ENCODE assay signal across 8 mouse cellular contexts in genomic region chr2:25273010-25273409, GRCm38 (mm10). TPM values are rescaled to one million over a fixed set of nuclear protein-coding genes. Genes with fewer than 3 reads are reported as not detected.
A peak's percentile ranks its signal among the peaks of the same experiment; 100 is the strongest.
DNase-seq lines count a peak whose midpoint lies in the region; ATAC-seq and TF ChIP-seq lines count a peak whose summit lies in the region.

No protein-coding gene starts in this region.

- peak overlapping the region; percentile 90 for H3K9ac ChIP-seq in heart, embryonic 12.5 days
- H3K9ac ChIP-seq in ES-E14 (ENCODE audit: insufficient read depth, low read depth, low read length, poor library complexity, severe bottlenecking): peak overlapping the region; percentile 83
- peak overlapping the region; percentile 81 for H3K9ac ChIP-seq in forebrain, postnatal 0 days
- peak overlapping the region; percentile 89 for H3K9ac ChIP-seq in liver, postnatal 0 days (replicated peaks)

- no peak for DNase-seq in heart, postnatal 14 days
- DNase-seq in ES-E14 (ENCODE audit: low read depth, low spot score): no peak
- DNase-seq in forebrain, postnatal 0 days: no peak
- DNase-seq in liver, postnatal 0 days: no peak
- no peak for DNase-seq in urinary bladder, postnatal 25 days (ENCODE audit: low spot score)
- DNase-seq in urinary bladder, postnatal 14 days (ENCODE audit: low spot score): no peak
- DNase-seq in cerebellum, adult 9-11 months: no peak

- 27% methylated on average over 16 of the region's 16 CpGs for WGBS in heart, embryonic 12.5 days
- WGBS in forebrain, postnatal 0 days: 43% methylated on average over 16 of the region's 16 CpGs
- WGBS in liver, postnatal 0 days (ENCODE audit: insufficient replicate concordance): 32% methylated on average over 16 of the region's 16 CpGs

- peaks cover 26% of the 10 kb centered on the region for H3K4me1 ChIP-seq in heart, embryonic 12.5 days (replicated peaks)
- peaks cover 0 to 2% of the 10 kb centered on the region in 2 experiments; a peak in 2 of 4 replicates for H3K4me1 ChIP-seq in ES-E14 (ENCODE audit: control insufficient read depth in 2 of 2, insufficient read depth in 2 of 2, low read length in 2 of 2, poor library complexity in 1 of 2)
- H3K4me1 ChIP-seq in forebrain, postnatal 0 days (ENCODE audit: insufficient read depth): peaks cover 19% of the 10 kb centered on the region
- H3K4me1 ChIP-seq in liver, postnatal 0 days (ENCODE audit: insufficient read depth): peaks cover 22% of the 10 kb centered on the region

- ATAC-seq in heart, embryonic 12.5 days (ENCODE audit: insufficient number of reproducible peaks, low FRiP score): no peak
- ATAC-seq in forebrain, postnatal 0 days: no peak
- ATAC-seq in liver, postnatal 0 days: no peak

- no peak for TF ChIP-seq EP300 in liver, postnatal 0 days (IDR thresholded peaks at IDR 0.05; ENCODE audit: low read depth)

- H3K27ac ChIP-seq in heart, embryonic 12.5 days (ENCODE audit: poor library complexity, severe bottlenecking): no peak overlapping the region
- H3K27ac ChIP-seq in ES-E14 (ENCODE audit: insufficient read depth, low read depth, low read length, poor library complexity, severe bottlenecking): no peak overlapping the region
- H3K27ac ChIP-seq in forebrain, postnatal 0 days (ENCODE audit: low read depth, low read length): no peak overlapping the region
- peak overlapping the region; percentile 52; the same call in 1 of the 2 replicates for H3K27ac ChIP-seq in liver, postnatal 0 days (ENCODE audit: low read depth)

- in situ Hi-C loops in ES-E14 (cut with MboI; ENCODE audit: low sequenced_read_pairs in 2 of 2, unreplicated experiment in 2 of 2): no loop called here

- peaks cover 73% of the 10 kb centered on the region for H3K36me3 ChIP-seq in heart, embryonic 12.5 days
- peaks cover 40% of the 10 kb centered on the region for H3K36me3 ChIP-seq in ES-E14 (ENCODE audit: control insufficient read depth, insufficient read depth, low read length, poor library complexity, severe bottlenecking)
- H3K36me3 ChIP-seq in forebrain, postnatal 0 days (ENCODE audit: insufficient read depth): peaks cover 62% of the 10 kb centered on the region
- peaks cover 50% of the 10 kb centered on the region for H3K36me3 ChIP-seq in liver, postnatal 0 days (replicated peaks; ENCODE audit: insufficient read depth, low read length)

- TF ChIP-seq CTCF in forebrain, postnatal 0 days (IDR thresholded peaks at IDR 0.05; ENCODE audit: low read depth): no peak
- TF ChIP-seq CTCF in liver, postnatal 0 days (IDR thresholded peaks at IDR 0.05; ENCODE audit: low read depth): no peak

- H3K4me3 ChIP-seq in heart, embryonic 12.5 days: peak overlapping the region; percentile 84
- peak overlapping the region; percentile 75 to 89 for H3K4me3 ChIP-seq in ES-E14 (ENCODE audit: insufficient read depth in 1 of 2, low read depth in 1 of 2, low read length in 2 of 2, poor library complexity in 1 of 2, severe bottlenecking in 1 of 2)
- H3K4me3 ChIP-seq in forebrain, postnatal 0 days (ENCODE audit: low read depth, low read length): peak overlapping the region; percentile 92
- peak overlapping the region; percentile 87 for H3K4me3 ChIP-seq in liver, postnatal 0 days (ENCODE audit: low read depth, low read length)

- no peaks in the 10 kb centered on the region for H3K27me3 ChIP-seq in heart, embryonic 12.5 days (replicated peaks)
- H3K27me3 ChIP-seq in forebrain, postnatal 0 days (ENCODE audit: insufficient read depth, low read length): no peaks in the 10 kb centered on the region
- H3K27me3 ChIP-seq in liver, postnatal 0 days (ENCODE audit: insufficient read depth, low read length): no peaks in the 10 kb centered on the region

- intact Hi-C loops in heart, postnatal 14 days (cut with DNase I): no loop called here

- peak overlapping the region; percentile 93 for H3K4me2 ChIP-seq in heart, embryonic 12.5 days
- H3K4me2 ChIP-seq in forebrain, postnatal 0 days (ENCODE audit: low read depth): peak overlapping the region; percentile 97
- peak overlapping the region; percentile 94 for H3K4me2 ChIP-seq in liver, postnatal 0 days (ENCODE audit: low read depth, low read length)

- H3K9me3 ChIP-seq in heart, embryonic 12.5 days (replicated peaks): no peaks in the 10 kb centered on the region
- no peaks in the 10 kb centered on the region for H3K9me3 ChIP-seq in ES-E14 (ENCODE audit: control insufficient read depth, insufficient read depth, low read depth, low read length)
- H3K9me3 ChIP-seq in forebrain, postnatal 0 days (ENCODE audit: low read length): no peaks in the 10 kb centered on the region
- H3K9me3 ChIP-seq in liver, postnatal 0 days (ENCODE audit: low read length): no peaks in the 10 kb centered on the region

TF ChIP-seq in ES-E14, 5 proteins besides CTCF, POLR2A, EP300 and RAD21:
- no peak for TF ChIP-seq HCFC1 (IDR thresholded peaks at IDR 0.05; ENCODE audit: borderline replicate concordance, insufficient read depth, low read length)
- TF ChIP-seq MAFK (IDR thresholded peaks at IDR 0.05; ENCODE audit: insufficient read depth, low read depth, low read length): no peak
- no peak for TF ChIP-seq ZC3H11A (IDR thresholded peaks at IDR 0.05; ENCODE audit: borderline replicate concordance, low read depth, low read length)
- TF ChIP-seq ZNF384 (IDR thresholded peaks at IDR 0.05; ENCODE audit: low read depth, low read length): no peak
- TF ChIP-seq CHD2 (IDR thresholded peaks at IDR 0.05; ENCODE audit: low read depth, low read length): no peak

RNA-seq across cellular contexts. Expression of gene Anapc2, which starts 0.7 kb away (rescaled TPM):
- polyA plus RNA-seq in heart, embryonic 12.5 days (2016; fragmentation: Nextera tagmentation; extraction: Ambion mirVana): 83.4 and 87.7 TPM in 2 replicates
- total RNA-seq in heart, postnatal 14 days (2021): 10 to 100 TPM; 44.0 to 44.1 TPM
- 25.2 and 30.8 TPM in 2 replicates for total RNA-seq in ES-E14 (2012; rRNA removed)
- total RNA-seq in forebrain, postnatal 0 days (2014; rRNA removed): 30.2 and 37.9 TPM in 2 replicates
- polyA plus RNA-seq in forebrain, postnatal 0 days (2015; fragmentation: Nextera tagmentation; extraction: Ambion mirVana): 90.7 and 108 TPM in 2 replicates
- polyA plus RNA-seq in liver, postnatal 0 days (2015; fragmentation: Nextera tagmentation; extraction: Ambion mirVana): 19.8 and 22.8 TPM in 2 replicates

RNA-seq across cellular contexts. Expression of gene Ssna1, which starts 0.8 kb away (rescaled TPM):
- 131 and 133 TPM in 2 replicates for polyA plus RNA-seq in heart, embryonic 12.5 days (2016; fragmentation: Nextera tagmentation; extraction: Ambion mirVana)
- 10 to 100 TPM; 38.3 to 46.9 TPM for total RNA-seq in heart, postnatal 14 days (2021)
- 52.4 and 70.6 TPM in 2 replicates for total RNA-seq in ES-E14 (2012; rRNA removed)
- total RNA-seq in forebrain, postnatal 0 days (2014; rRNA removed): 108 and 127 TPM in 2 replicates
- 189 and 195 TPM in 2 replicates for polyA plus RNA-seq in forebrain, postnatal 0 days (2015; fragmentation: Nextera tagmentation; extraction: Ambion mirVana)
- polyA plus RNA-seq in liver, postnatal 0 days (2015; fragmentation: Nextera tagmentation; extraction: Ambion mirVana): 77.2 and 81.7 TPM in 2 replicates

RNA-seq across cellular contexts. Expression of gene Tprn, which starts 10.6 kb away (rescaled TPM):
- 4.9 and 5.1 TPM in 2 replicates for polyA plus RNA-seq in heart, embryonic 12.5 days (2016; fragmentation: Nextera tagmentation; extraction: Ambion mirVana)
- 1 to 10 TPM; 5.7 to 7.6 TPM for total RNA-seq in heart, postnatal 14 days (2021)
- total RNA-seq in ES-E14 (2012; rRNA removed): 21.6 and 31.4 TPM in 2 replicates
- total RNA-seq in forebrain, postnatal 0 days (2014; rRNA removed): 15.2 and 18.1 TPM in 2 replicates
- polyA plus RNA-seq in forebrain, postnatal 0 days (2015; fragmentation: Nextera tagmentation; extraction: Ambion mirVana): 16.4 and 18.8 TPM in 2 replicates
- 5.3 TPM in 2 replicates for polyA plus RNA-seq in liver, postnatal 0 days (2015; fragmentation: Nextera tagmentation; extraction: Ambion mirVana)

RNA-seq across cellular contexts. Expression of gene Tmem210, which starts 14.9 kb away (rescaled TPM):
- not detected in 2 replicates for polyA plus RNA-seq in heart, embryonic 12.5 days (2016; fragmentation: Nextera tagmentation; extraction: Ambion mirVana)
- total RNA-seq in heart, postnatal 14 days (2021): not detected
- total RNA-seq in ES-E14 (2012; rRNA removed): not detected in 2 replicates
- not detected in 2 replicates for total RNA-seq in forebrain, postnatal 0 days (2014; rRNA removed)
- polyA plus RNA-seq in forebrain, postnatal 0 days (2015; fragmentation: Nextera tagmentation; extraction: Ambion mirVana): not detected in 2 replicates
- not detected in 2 replicates for polyA plus RNA-seq in liver, postnatal 0 days (2015; fragmentation: Nextera tagmentation; extraction: Ambion mirVana)

RNA-seq across cellular contexts. Expression of gene Lrrc26, which starts 16.7 kb away (rescaled TPM):
- polyA plus RNA-seq in heart, embryonic 12.5 days (2016; fragmentation: Nextera tagmentation; extraction: Ambion mirVana): not detected in 2 replicates
- total RNA-seq in heart, postnatal 14 days (2021): under 1 TPM in 1 of 2 experiments, not detected in 1; 0.55 TPM
- total RNA-seq in ES-E14 (2012; rRNA removed): 0.21 TPM in 1 of 2 replicates, not detected in the other
- not detected in 2 replicates for total RNA-seq in forebrain, postnatal 0 days (2014; rRNA removed)
- 0.15 TPM in 1 of 2 replicates, not detected in the other for polyA plus RNA-seq in forebrain, postnatal 0 days (2015; fragmentation: Nextera tagmentation; extraction: Ambion mirVana)
- polyA plus RNA-seq in liver, postnatal 0 days (2015; fragmentation: Nextera tagmentation; extraction: Ambion mirVana): not detected in 2 replicates
